Mouse (Mus musculus): ENCODE results near the gene Dbx1. TPM values are rescaled to one million over a fixed set of nuclear protein-coding genes. Genes with fewer than 3 reads are reported as not detected.

The Dbx1 gene
- not detected for total RNA-seq (2021)
- long read RNA-seq, experiment 1: 0 reads
- long read RNA-seq, experiment 2: 0 reads

DNA sequence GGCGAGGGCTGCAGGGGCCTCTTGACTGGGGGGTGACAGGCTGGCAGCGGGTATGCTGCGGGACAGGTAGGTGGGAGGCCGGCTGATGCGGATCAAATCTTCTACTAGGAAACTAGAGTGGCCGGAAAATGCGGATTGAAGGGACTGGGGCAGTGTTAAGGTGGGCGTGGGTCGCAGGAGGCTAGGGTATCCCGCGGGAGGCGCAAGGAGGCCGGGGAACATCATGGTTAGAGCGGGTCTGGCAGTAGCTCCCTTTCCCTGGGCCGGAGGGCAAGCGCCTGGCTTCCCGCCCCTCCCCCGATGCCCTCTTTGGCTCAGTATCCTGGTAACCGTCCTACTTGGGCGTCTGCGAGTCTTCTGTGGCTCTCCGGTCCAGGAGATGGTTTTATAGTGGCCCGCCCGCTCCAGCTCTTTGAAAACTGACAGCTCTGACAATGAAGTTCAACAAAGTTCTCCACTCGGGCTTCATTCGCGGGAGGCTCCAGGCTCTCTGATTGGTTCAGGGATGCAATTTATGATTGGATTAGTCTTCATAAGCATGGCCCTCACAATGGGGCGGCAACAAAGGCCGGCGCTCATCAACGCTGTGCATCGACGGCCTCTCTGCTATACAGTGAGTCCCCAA lies at the start of gene Dbx1:
Dbx1 (minus strand) TSS at position 359 of the 625 bp plus-strand sequence.
- DNase-seq (ENCODE audit: low spot score in 2 of 2): no peak

DNA sequence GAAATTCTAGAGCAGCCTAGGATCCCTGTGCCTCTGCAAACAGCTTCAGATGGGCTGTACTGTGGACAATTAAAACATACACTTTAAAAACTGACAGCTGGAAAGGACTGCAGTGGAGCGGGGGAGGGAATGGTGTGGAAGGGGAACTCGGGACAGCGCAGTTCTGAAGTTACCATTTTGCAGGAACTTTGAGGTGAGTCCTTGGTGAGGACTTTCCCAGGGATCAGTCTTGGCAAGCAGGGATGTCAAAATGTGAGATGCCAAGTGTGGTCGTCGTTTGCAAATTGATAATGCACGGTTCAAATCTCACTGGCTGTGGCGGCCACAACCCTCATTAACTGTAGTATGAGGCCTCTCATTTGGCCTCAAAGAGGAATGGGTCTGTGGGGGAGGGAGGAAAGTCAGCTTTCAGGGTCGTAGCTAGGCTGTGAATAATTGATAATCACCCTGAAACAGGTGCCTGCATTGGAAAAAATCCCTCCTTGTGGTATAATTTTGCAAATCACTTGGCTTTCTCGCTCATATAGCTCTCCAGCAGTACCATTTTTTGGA lies 42.3 kb upstream of the Dbx1 start:
- DNase-seq (ENCODE audit: low spot score in 2 of 2): no peak

- DNase-seq (ENCODE audit: low spot score in 2 of 2): no peak
Observed at GRCm38 (mm10) chr7:49678100-49678825, 41.6 kb upstream of the Dbx1 start.

DNA sequence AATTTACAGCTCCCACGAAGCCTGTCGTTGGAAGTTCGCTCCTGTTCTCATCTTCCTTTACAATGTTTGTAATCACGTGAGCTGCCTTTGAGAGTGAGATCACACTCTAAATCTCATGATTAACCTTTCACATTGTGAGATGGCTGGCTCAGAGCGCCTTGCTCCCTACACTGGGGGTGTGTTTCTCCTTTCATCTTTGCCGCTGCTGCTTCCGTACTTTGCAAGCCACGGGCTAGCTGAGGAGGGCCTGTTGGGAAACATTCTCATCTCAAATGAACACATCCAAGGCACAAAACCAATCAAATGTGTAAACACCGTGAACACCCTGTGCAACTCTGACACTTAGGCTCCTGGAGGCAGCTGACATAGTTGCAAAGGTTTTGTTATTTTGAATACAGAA lies 40.5 kb upstream of the Dbx1 start:
- no peak for DNase-seq (ENCODE audit: low spot score in 2 of 2)

GRCm38 (mm10) chr7:49676627-49677026 lies 40.0 kb upstream of the Dbx1 start:
- DNase-seq (ENCODE audit: low spot score in 2 of 2): no peak

- DNase-seq (ENCODE audit: low spot score in 2 of 2): no peak
Observed at GRCm38 (mm10) chr7:49668260-49668857, 31.7 kb upstream of the Dbx1 start.

- DNase-seq (ENCODE audit: low spot score in 2 of 2): no peak
Observed at GRCm38 (mm10) chr7:49663575-49663974, 26.9 kb upstream of the Dbx1 start.

- no peak for DNase-seq (ENCODE audit: low spot score in 2 of 2)
Observed at GRCm38 (mm10) chr7:49662492-49663026, 25.9 kb upstream of the Dbx1 start.

GRCm38 (mm10) chr7:49661811-49662491 lies 25.3 kb upstream of the Dbx1 start:
- no peak for DNase-seq (ENCODE audit: low spot score in 2 of 2)

DNA sequence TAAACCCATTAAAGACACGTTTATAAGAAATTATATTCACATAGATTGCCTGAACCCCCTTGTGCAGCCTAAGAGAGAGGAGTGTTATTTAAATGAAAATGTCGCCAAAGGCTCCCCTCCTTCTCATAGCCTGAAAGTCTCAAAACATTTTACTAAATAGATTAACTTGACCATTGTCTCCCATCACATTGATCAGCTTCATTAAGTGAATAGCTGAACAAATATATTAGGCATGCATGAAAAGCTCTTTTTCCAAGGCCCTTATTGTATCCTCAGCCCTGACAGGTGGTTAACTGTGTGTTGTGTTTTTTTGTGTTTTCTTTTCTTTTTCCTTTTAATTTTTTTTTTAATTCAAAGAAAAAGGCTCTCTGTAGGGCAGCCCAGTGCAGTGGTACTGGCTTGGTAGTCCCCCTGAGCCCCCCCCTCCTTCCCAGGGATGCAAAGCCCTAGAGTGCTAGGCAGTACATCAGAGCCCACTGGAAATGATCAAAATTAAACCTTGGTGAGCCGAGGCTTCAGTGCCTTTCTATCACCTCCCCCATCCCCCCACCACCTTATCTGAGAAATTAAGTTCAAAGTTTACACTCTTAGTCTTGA lies 4.2 kb upstream of the Dbx1 start:
- DNase-seq (ENCODE audit: low spot score in 2 of 2): no peak

DNA sequence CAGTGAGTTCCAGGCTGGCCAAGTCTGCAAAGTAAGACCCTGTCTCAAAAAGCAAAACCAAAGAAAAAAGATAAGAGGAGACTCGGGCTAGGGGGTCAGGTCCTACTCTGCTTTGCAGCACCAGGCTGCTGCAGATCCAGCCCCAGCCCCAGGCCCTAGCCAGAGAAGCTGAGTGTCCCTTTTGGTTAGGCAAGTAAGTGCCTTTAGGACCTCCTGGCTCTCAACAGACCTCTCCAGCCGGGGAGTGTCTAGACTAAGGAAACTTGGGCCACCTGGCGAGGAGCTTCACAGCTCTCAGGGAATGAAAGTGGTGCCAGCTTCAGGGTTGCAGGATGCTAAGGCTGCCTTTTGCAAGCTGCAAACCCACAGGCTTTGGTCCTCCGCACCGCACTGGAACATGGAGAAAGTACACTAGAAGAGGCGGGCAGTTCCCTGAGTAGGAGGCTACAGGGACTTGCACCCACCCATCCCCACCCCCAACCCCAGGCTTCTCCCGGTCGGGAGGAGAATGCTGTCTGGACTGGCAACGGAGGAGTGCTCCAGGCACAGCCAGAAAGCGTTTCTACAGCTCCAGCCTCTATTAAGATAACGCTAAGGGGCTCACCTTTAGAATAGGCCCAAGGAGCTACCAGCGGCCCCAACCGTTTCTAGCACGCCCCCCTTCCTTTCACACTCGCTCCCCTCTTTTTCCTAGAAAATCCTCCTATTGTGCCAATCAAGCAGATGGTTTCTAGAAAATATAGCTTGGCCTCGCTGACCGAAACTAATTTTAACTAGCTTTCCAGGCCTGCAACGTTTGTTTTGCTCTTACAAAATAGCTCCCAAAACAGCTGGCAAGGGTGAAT lies 3.4 kb upstream of the Dbx1 start:
- DNase-seq (ENCODE audit: low spot score in 2 of 2): no peak

- DNase-seq (ENCODE audit: low spot score in 2 of 2): no peak
Observed at GRCm38 (mm10) chr7:49638941-49639776, 2.5 kb upstream of the Dbx1 start.

DNA sequence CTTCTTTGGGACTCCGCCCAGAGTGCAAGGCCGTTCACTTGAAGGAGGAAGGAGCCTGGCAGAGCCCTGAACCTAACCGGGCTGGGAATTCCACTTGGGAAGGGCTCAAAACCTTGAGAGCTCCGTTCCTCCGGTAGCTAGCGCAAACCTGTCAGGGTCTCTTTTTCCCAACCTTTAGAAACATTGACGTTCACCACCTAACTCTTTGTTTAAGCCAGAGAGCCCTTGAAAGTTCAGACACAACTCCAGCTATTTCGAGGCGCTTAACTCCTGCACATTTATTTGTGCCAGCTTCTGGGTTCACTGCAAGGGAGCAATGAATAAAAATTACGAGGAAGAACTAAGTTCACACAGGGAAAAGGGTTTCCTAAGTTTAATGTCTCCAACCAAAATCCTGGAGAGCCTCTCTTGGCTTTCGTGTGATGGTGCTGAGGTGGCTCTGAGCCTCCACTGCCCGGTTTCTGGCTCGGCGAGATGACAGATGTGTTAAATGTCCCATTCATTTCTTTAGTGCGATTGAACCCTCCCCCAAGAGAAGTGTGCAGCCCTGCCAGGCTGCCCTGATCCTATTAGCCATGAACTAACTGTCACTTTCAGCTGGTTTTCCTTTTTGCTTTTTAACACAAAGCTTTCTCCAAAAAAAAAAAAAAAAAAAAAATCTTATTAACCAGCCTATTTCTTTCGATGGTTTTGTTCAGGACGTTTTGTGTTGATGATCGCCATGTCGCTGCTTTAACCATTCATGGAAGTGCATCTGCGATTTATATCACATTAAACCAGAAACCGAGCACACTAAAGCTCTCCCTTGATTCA lies 1.4 kb upstream of the Dbx1 start:
- no peak for DNase-seq (ENCODE audit: low spot score in 2 of 2)

GRCm38 (mm10) chr7:49637281-49637680 lies 632 bp upstream of the Dbx1 start:
- no peak for DNase-seq (ENCODE audit: low spot score in 2 of 2)

- DNase-seq (ENCODE audit: low spot score in 2 of 2): no peak
Observed at GRCm38 (mm10) chr7:49635971-49636370, 678 bp downstream of the Dbx1 start.

DNA sequence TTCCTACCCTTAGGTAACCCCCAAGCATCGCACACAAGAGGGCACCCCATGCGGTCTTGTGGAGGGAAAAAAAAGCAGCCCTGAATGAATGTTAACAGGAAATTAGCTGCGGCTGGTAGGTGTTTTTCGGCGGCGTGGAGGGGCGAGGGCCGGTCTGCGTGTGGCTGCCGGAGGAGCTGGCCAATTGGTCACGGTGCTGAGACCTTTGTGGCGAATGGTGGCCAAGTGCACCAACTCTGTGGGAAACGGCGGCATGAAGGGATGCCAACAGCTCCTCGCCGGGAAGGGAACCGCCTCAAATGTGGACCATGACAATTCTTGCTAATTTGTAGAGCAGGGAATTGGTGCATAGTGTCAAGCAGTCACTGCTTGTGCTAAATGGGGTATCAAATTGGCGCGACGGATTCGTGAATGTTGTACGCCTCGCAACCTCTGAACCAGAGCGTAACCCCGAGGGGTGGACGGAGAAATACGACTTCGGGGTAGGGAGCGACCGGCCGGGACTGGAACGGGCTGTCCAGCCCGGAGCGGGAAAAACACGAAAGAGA lies 1.5 kb downstream of the Dbx1 start:
- DNase-seq (ENCODE audit: low spot score in 2 of 2): no peak

GRCm38 (mm10) chr7:49634291-49635073 lies 2.2 kb downstream of the Dbx1 start:
- DNase-seq (ENCODE audit: low spot score in 2 of 2): no peak

Measured in adrenal gland, postnatal 4 days (tissue).